Mouse (Mus musculus) ES-Bruce4 (cell line): ENCODE data around the gene Rfc2.

ENCODE experiments used
- CTCF ChIP-seq: IDR thresholded peaks from one replicate; pipeline ENCODE4 v1.8.1; 2011; ENCODE audit warnings: low read depth, low read length
- EP300 ChIP-seq: IDR thresholded peaks from 2 replicates; pipeline ENCODE4 v1.6.1; 2011; ENCODE audit warnings: low read depth, low read length; ENCODE audit not compliant: insufficient read depth
- POLR2A ChIP-seq: IDR thresholded peaks from one replicate; pipeline ENCODE4 v1.8.1; 2011; ENCODE audit warnings: low read length; ENCODE audit not compliant: insufficient read depth

DNA sequence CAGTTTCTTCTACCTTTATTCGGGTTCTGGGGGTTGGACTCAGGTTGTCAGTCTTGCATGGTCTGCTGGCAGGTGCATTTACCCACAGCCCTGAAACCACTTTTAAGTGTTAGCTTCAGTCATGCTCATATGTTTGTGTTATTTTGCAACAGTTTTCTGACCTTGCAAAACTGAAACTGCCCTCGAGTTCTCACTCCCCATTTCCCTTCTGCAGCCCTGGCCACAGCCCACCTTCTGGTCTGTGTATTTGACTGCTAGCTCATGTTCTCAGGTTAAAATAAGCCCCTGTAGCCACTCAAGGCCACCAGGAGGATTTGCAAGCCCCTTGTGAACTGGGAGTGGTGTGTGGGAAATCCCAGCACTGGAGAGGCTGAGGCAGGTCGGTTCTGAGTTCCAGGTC is 8.7 kb downstream of the Rfc2 start:
- TF ChIP-seq EP300 (no peak), CTCF (no peak), POLR2A (no peak)
